20 mouse cellular contexts compared by ENCODE assay signal in the genomic region with DNA sequence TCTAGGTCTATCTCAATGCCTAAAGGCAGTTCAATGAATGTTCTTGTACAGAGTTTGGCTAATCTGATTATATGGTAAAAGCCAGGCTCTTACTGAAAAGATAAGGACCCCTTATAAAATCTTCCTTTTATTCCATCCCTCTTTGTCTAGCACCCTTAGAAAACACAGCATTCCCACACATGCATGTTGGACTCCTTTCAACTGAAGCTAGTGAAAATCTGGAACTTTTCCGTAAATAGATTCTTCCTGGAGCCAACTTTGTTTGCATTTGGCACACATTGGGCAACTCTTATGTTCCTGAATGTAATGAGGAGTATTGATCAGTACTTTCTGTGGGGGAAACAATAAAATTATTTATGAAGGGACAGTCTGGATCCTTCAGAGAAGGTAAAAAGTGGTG.
"Had no signal": no experiment of that assay in that cellular context is flagged by ENCODE, and none has a peak within 500 bp of the region (broad histone marks: within the 10 kb centered on the region; RNA-seq: fewer than 3 reads in every experiment).

No protein-coding gene starts in this region.

- DNase-seq: kidney, adult 18-20 months; kidney, adult 9 months; kidney, postnatal 14 days; kidney, postnatal 4 days; liver; lung, adult 18-20 months; lung, postnatal 14 days; lung, postnatal 4 days; midbrain, embryonic 14.5 days; right cerebral cortex, postnatal 25 days; spleen, adult 18-20 months; thymus, adult 18-20 months; thymus, postnatal 14 days; thymus, postnatal 4 days had no signal

- ATAC-seq: intestine, embryonic 15.5 days; liver, embryonic 12.5 days had no signal

- H3K4me1 ChIP-seq: intestine, embryonic 15.5 days; limb, embryonic 10.5 days; limb, embryonic 13.5 days; liver, embryonic 12.5 days; liver, embryonic 15.5 days; stomach, embryonic 15.5 days had no signal

- H3K4me3 ChIP-seq: intestine, embryonic 15.5 days; limb, embryonic 10.5 days; limb, embryonic 13.5 days; liver, embryonic 12.5 days; liver, embryonic 15.5 days; stomach, embryonic 15.5 days had no signal
